Comparison of ENCODE assay signal across 20 mouse cellular contexts in the genomic region with DNA sequence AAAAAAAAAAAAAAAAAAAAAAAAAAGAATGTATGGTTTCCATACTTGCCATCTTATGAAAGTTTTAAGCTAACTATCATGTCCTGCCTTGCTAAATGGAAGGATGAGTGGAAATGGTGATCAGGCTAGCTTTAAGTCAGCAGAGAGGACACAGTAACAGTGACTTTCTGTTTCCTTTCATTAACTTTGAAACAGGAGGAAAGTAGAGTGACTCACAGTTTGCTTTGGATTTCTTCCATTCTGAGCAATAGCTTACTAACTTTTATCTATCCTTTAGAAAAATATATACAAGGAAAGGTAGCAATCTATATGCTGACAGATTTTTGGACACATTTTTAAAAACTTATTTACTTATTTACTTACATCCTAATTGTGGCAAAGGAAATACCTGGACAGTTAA.
"Had no signal": no experiment of that assay in that cellular context is flagged by ENCODE, and none has a peak within 500 bp of the region (broad histone marks: within the 10 kb centered on the region; RNA-seq: fewer than 3 reads in every experiment).

No protein-coding gene starts in this region.

- H3K27ac ChIP-seq: midbrain, embryonic 10.5 days; midbrain, embryonic 12.5 days; neural tube, embryonic 13.5 days; neural tube, embryonic 15.5 days; stomach, embryonic 15.5 days; stomach, postnatal 0 days had no signal

- H3K36me3 ChIP-seq: midbrain, embryonic 10.5 days; midbrain, embryonic 12.5 days; neural tube, embryonic 13.5 days; neural tube, embryonic 15.5 days; stomach, embryonic 15.5 days had no signal

- H3K9me3 ChIP-seq: midbrain, embryonic 10.5 days; midbrain, embryonic 12.5 days; neural tube, embryonic 13.5 days; neural tube, embryonic 15.5 days; stomach, embryonic 15.5 days had no signal

- DNase-seq: lung, adult 18-20 months; lung, embryonic 14.5 days; lung, postnatal 10 days; lung, postnatal 4 days; midbrain, embryonic 14.5 days; retina, postnatal 1 day; right cerebral cortex, adult 18-20 months; right cerebral cortex, postnatal 25 days; right cerebral cortex, postnatal 4 days; spleen, adult 18-20 months; thymus, adult 2 months; thymus, postnatal 25 days had no signal

- ATAC-seq: midbrain, embryonic 16.5 days had no signal

- H3K27me3 ChIP-seq: midbrain, embryonic 12.5 days; neural tube, embryonic 13.5 days; neural tube, embryonic 15.5 days; stomach, embryonic 15.5 days had no signal

- H3K4me3 ChIP-seq: midbrain, embryonic 10.5 days; midbrain, embryonic 12.5 days; myocyte; neural tube, embryonic 13.5 days; neural tube, embryonic 15.5 days; stomach, embryonic 15.5 days had no signal

- H3K4me1 ChIP-seq: midbrain, embryonic 10.5 days; midbrain, embryonic 12.5 days; neural tube, embryonic 13.5 days; neural tube, embryonic 15.5 days; stomach, embryonic 15.5 days had no signal

- H3K4me2 ChIP-seq: lung, embryonic 14.5 days; midbrain, embryonic 12.5 days; neural tube, embryonic 13.5 days; neural tube, embryonic 15.5 days; stomach, embryonic 15.5 days had no signal

- H3K9ac ChIP-seq: lung, embryonic 14.5 days; midbrain, embryonic 12.5 days; neural tube, embryonic 13.5 days; neural tube, embryonic 15.5 days; stomach, embryonic 15.5 days had no signal
